Mouse (Mus musculus) heart, embryonic 14.5 days (tissue): ENCODE data around the gene Adgrf4. TPM values are rescaled to one million over a fixed set of nuclear protein-coding genes. Genes with fewer than 3 reads are reported as not detected.

Experiments
- ATAC-seq: fragments of 200-750 bp; cut with Nextera tagmentation; 2 replicates; pipeline ENCODE4 v1.8.0; 2017; ENCODE audit warnings: low read depth, moderate TSS enrichment; ENCODE audit not compliant: insufficient number of reproducible peaks, insufficient read depth, low FRiP score
- H3K27ac ChIP-seq, 2 experiments: fragments of 200-500 bp in 1 of 2; fragments of 300-500 bp in 1 of 2; sonication (generic) in 1 of 2; replicated peaks in 1 of 2; 2 replicates each; pipeline ENCODE4 v1.5.1; 2012 to 2014; ENCODE audit warnings: low read depth in 2 of 2, low read length in 2 of 2, control low read depth in 1 of 2, mild to moderate bottlenecking in 1 of 2, mixed read lengths in 1 of 2; ENCODE audit not compliant: control insufficient read depth in 1 of 2, insufficient read depth in 1 of 2
- H3K27me3 ChIP-seq: fragments of 300-500 bp; sonication (generic); 2 replicates; pipeline ENCODE4 v1.6.1; 2014; ENCODE audit warnings: mild to moderate bottlenecking, low read length, control low read depth; ENCODE audit not compliant: control insufficient read depth, insufficient read depth
- H3K36me3 ChIP-seq: fragments of 300-500 bp; sonication (generic); 2 replicates; pipeline ENCODE4 v1.6.1; 2014; ENCODE audit warnings: mild to moderate bottlenecking, control low read depth, low read length, mixed read lengths; ENCODE audit not compliant: control insufficient read depth, insufficient read depth
- H3K4me1 ChIP-seq, 2 experiments: fragments of 200-500 bp in 1 of 2; fragments of 300-500 bp in 1 of 2; sonication (generic) in 1 of 2; 2 replicates each; pipeline ENCODE4 v1.6.1; 2012 to 2014; ENCODE audit warnings: low read length in 2 of 2, control low read depth in 1 of 2, mixed read lengths in 1 of 2; ENCODE audit not compliant: control insufficient read depth in 2 of 2, insufficient read depth in 2 of 2
- H3K4me2 ChIP-seq: fragments of 300-500 bp; sonication (generic); 2 replicates; pipeline ENCODE4 v1.6.1; 2014; ENCODE audit warnings: mild to moderate bottlenecking, low read length
- H3K4me3 ChIP-seq, 2 experiments: fragments of 200-500 bp in 1 of 2; fragments of 300-500 bp in 1 of 2; sonication (generic) in 1 of 2; 2 replicates each; pipeline ENCODE4 v1.5.1; 2012 to 2014; ENCODE audit warnings: low read length in 2 of 2, mild to moderate bottlenecking in 2 of 2, control low read depth in 1 of 2, low read depth in 1 of 2, moderate library complexity in 1 of 2; ENCODE audit not compliant: control insufficient read depth in 1 of 2, insufficient read depth in 1 of 2
- H3K9ac ChIP-seq: fragments of 300-500 bp; sonication (generic); 2 replicates; pipeline ENCODE4 v1.6.1; 2014; ENCODE audit warnings: mild to moderate bottlenecking, low read length
- H3K9me3 ChIP-seq: fragments of 300-500 bp; sonication (generic); 2 replicates; pipeline ENCODE4 v1.6.1; 2016; ENCODE audit warnings: low read length, control low read depth; ENCODE audit not compliant: control insufficient read depth
- WGBS: fragments of 180-500 bp; shearing (Covaris S2); extraction: QIAGEN DNeasy Blood & Tissue Kit; methylation state at CpG from one replicate; pipeline ENCODE4 v1.1.7; 2014; 5-methylcytosine and 5-hydroxymethylcytosine counted together
- polyA plus RNA-seq: library from polyadenylated mRNA; unstranded; fragments of >200 nt; fragmentation: Nextera tagmentation; extraction: Ambion mirVana; gene quantifications from 2 replicates; pipeline ENCODE4 v1.2.1, GENCODE M21; 2014

The Adgrf4 gene
- polyA plus RNA-seq, result 0.07 TPM in 1 of 2 replicates, not detected in the other

DNA sequence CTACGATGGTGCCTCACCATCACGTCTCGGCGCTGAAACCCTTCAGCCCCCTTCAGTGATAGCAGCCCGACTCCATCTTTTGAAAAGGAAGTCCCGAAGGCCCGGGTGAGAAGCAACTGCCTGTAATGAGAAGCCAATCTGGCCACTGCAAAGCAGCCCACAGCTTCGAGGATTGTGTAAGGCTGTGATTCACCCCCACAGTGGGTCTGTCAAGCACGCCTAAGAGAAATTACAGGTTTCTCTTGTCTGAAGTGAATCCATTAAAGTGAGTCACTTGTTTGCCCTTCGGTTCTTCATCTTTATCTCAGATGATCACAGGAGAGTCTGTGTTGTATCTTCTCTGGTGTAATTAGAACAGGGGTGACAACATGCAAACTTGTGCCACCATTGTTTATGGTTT, at the start of gene Adgrf4:
Gene Adgrf4, minus strand, starts transcription at position 149 of the 400 bp plus-strand sequence.
- ATAC-seq, result no peak
- Histone ChIP-seq H3K4me1 (no peaks in the 10 kb centered on the region), H3K27ac (no peak within 1 kb of the TSS), H3K36me3 (no peaks in the 10 kb centered on the region), H3K9me3 (no peaks in the 10 kb centered on the region), H3K4me2 (no peak within 1 kb of the TSS), H3K4me3 (no peak within 1 kb of the TSS), H3K27me3 (no peaks in the 10 kb centered on the region), H3K9ac (no peak within 1 kb of the TSS)
- 64% methylated on average over 10 of the region's 10 CpGs for WGBS

DNA sequence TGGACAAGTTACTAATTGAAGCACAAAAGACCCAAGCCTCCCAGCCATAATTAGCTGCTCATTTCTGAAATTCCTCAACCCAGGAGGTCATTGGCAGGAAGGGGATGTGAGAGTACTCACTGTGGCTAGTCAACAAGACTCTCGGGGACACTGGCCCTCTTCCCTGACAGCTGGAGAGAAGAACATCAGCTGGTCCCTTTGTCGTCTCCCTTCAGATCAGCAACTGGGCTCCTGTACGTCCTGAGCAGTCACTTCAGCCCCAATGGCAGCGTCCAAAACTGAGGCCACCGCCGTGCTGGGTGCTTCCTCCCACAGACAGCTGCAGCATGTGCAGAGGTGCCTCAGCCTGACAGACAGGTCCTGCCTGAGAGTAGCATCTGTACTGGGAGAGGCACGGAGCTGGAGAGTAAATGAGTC, 49.7 kb upstream of the Adgrf4 start, which contains the start of gene Adgrf2:
Gene Adgrf2, minus strand, starts transcription at position 379 of the 417 bp plus-strand sequence.
- Histone ChIP-seq H3K9ac (no peak within 1 kb of the TSS), H3K4me1 (peaks cover 3 to 9% of the 10 kb centered on the region in 2 experiments; a peak in 3 of 4 replicates), H3K4me2 (peak within 1 kb of the TSS; percentile 47), H3K9me3 (no peaks in the 10 kb centered on the region), H3K27me3 (no peaks in the 10 kb centered on the region), H3K36me3 (no peaks in the 10 kb centered on the region), H3K27ac (no peak within 1 kb of the TSS), H3K4me3 (no peak within 1 kb of the TSS)
- 12% methylated on average over 7 of the region's 7 CpGs for WGBS
- ATAC-seq, result no peak

DNA sequence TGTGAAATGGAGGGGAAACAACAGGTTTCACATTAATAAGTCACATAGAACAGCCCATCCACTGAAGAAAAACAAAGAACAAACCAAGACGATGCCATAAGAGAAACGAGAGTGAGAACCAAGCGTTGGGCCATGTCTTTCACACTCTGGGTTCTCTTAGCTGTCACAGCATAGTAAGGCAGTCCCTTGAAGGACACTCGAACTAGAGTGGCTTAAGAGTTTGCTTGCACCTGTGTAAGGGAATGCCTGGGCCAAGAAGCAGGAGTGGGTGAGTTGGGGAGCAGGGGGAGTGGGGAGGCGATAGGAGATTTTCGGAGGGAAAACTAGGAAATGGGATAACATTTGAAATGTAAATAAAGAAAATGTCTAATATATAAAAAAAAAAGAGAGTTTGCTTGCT, 46.7 kb upstream of the Adgrf4 start:
- H3K27ac ChIP-seq, result no peak overlapping the region
- no peak overlapping the region for H3K4me3 ChIP-seq
- H3K4me1 ChIP-seq, result peaks cover 3 to 9% of the 10 kb centered on the region in 2 experiments; a peak in 3 of 4 replicates
- H3K4me2 ChIP-seq, result no peak overlapping the region
- WGBS, result 82% methylated on average over 6 of the region's 6 CpGs
- ATAC-seq, result no peak
- no peaks in the 10 kb centered on the region for H3K9me3 ChIP-seq
- H3K27me3 ChIP-seq, result no peaks in the 10 kb centered on the region
- H3K9ac ChIP-seq, result no peak overlapping the region
- no peaks in the 10 kb centered on the region for H3K36me3 ChIP-seq

GRCm38 (mm10) chr17:42717161-42717560, 25.1 kb upstream of the Adgrf4 start:
- no peak overlapping the region for H3K4me3 ChIP-seq
- ATAC-seq, result no peak
- no peaks in the 10 kb centered on the region for H3K4me1 ChIP-seq
- no peak overlapping the region for H3K27ac ChIP-seq
- no peaks in the 10 kb centered on the region for H3K36me3 ChIP-seq
- no peaks in the 10 kb centered on the region for H3K9me3 ChIP-seq
- no peak overlapping the region for H3K4me2 ChIP-seq
- no peak overlapping the region for H3K9ac ChIP-seq
- no peaks in the 10 kb centered on the region for H3K27me3 ChIP-seq
- 51% methylated on average over 3 of the region's 3 CpGs for WGBS

DNA sequence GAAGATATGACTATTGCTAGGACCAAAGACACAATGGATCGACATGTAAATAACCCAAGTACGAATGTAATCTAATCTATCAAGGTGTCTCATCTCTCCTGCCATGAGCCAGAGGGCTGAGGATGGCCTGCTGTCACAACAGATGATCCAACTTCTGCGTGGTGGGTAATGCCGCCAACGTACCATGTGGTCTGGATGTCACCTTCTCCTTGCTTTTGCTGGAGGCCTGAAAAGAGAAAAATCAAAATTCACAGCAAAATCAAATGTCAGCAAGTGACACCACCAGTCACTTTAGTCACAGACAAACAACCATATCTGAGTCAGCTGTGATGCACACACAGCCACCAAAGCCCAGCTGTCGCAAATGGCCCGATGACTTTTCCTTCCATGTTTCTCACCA, 22.9 kb upstream of the Adgrf4 start:
- WGBS, result 83% methylated on average over 7 of the region's 7 CpGs
- H3K27ac ChIP-seq, result no peak overlapping the region
- H3K4me2 ChIP-seq, result no peak overlapping the region
- H3K4me1 ChIP-seq, result no peaks in the 10 kb centered on the region
- no peaks in the 10 kb centered on the region for H3K27me3 ChIP-seq
- ATAC-seq, result no peak
- H3K9ac ChIP-seq, result no peak overlapping the region
- H3K4me3 ChIP-seq, result no peak overlapping the region
- no peaks in the 10 kb centered on the region for H3K9me3 ChIP-seq
- H3K36me3 ChIP-seq, result no peaks in the 10 kb centered on the region

- Histone ChIP-seq H3K27ac (no peak overlapping the region), H3K4me1 (no peaks in the 10 kb centered on the region), H3K4me2 (no peak overlapping the region), H3K9ac (no peak overlapping the region), H3K9me3 (no peaks in the 10 kb centered on the region), H3K4me3 (no peak overlapping the region), H3K36me3 (no peaks in the 10 kb centered on the region), H3K27me3 (no peaks in the 10 kb centered on the region)
- WGBS, result 85% methylated on average over 7 of the region's 7 CpGs
- ATAC-seq, result no peak
These were observed 18.6 kb upstream of the Adgrf4 start for GRCm38 (mm10) chr17:42710717-42711116.

GRCm38 (mm10) chr17:42705611-42706010, 13.5 kb upstream of the Adgrf4 start:
- no peak for ATAC-seq
- Histone ChIP-seq H3K27ac (no peak overlapping the region), H3K4me2 (no peak overlapping the region), H3K9me3 (no peaks in the 10 kb centered on the region), H3K4me3 (no peak overlapping the region), H3K36me3 (no peaks in the 10 kb centered on the region), H3K27me3 (no peaks in the 10 kb centered on the region), H3K4me1 (no peaks in the 10 kb centered on the region), H3K9ac (no peak overlapping the region)
- WGBS, result 79% methylated on average over 4 of the region's 4 CpGs

DNA sequence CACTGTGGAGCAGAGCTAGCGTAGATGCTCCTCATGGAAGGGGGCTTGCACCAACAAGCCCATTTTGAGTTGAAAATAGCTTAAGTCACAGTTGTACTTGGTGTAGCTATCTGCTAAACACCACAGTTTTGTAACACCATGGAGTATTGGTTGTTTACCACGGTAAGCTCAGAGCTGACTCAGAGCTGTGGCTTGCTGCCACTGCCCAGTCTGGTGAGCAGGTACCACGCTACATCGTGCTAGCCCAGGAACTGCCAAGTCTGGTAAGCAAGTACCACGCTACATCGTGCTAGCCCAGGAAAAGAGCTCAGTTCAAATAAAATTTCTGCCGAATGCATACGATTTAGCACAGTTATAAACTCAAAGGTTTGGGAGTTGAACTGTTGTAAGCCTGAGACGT, 10.1 kb upstream of the Adgrf4 start:
- H3K36me3 ChIP-seq, result no peaks in the 10 kb centered on the region
- no peak overlapping the region for H3K4me2 ChIP-seq
- WGBS, result 83% methylated on average over 9 of the region's 9 CpGs
- ATAC-seq, result no peak
- H3K4me1 ChIP-seq, result no peaks in the 10 kb centered on the region
- H3K27ac ChIP-seq, result no peak overlapping the region
- no peaks in the 10 kb centered on the region for H3K9me3 ChIP-seq
- H3K4me3 ChIP-seq, result no peak overlapping the region
- H3K27me3 ChIP-seq, result no peaks in the 10 kb centered on the region
- no peak overlapping the region for H3K9ac ChIP-seq
